Mouse (Mus musculus) myocyte (in vitro differentiated cells): ENCODE measurements around the gene Fam89b. TPM values are rescaled to one million over a fixed set of nuclear protein-coding genes. Genes with fewer than 3 reads are reported as not detected.

ENCODE experiments used
- H3K27me3 ChIP-seq: one replicate; pipeline ENCODE4 v1.6.1; 2011; ENCODE audit not compliant: control insufficient read depth, insufficient read depth, insufficient read length
- H3K36me3 ChIP-seq: one replicate; pipeline ENCODE4 v1.6.1; 2011; ENCODE audit not compliant: control insufficient read depth, insufficient read depth
- H3K4me2 ChIP-seq: one replicate; pipeline ENCODE4 v1.6.1; 2011; ENCODE audit warnings: low read depth, control low read depth
- H3K4me3 ChIP-seq: one replicate; pipeline ENCODE4 v1.5.1; 2011; ENCODE audit warnings: mild to moderate bottlenecking, control low read depth, moderate library complexity
- H3K79me2 ChIP-seq: one replicate; pipeline ENCODE4 v1.6.1; 2011; ENCODE audit not compliant: control insufficient read depth, insufficient read depth
- H3ac ChIP-seq: one replicate; pipeline ENCODE4 v1.6.1; 2011; ENCODE audit not compliant: control insufficient read depth, insufficient read length
- CEBPB ChIP-seq: IDR thresholded peaks from 2 replicates; pipeline ENCODE4 v1.6.1; 2011; ENCODE audit warnings: mild to moderate bottlenecking, moderate library complexity; ENCODE audit not compliant: poor library complexity, insufficient read depth, severe bottlenecking
- E2F4 ChIP-seq: IDR thresholded peaks from one replicate; pipeline ENCODE4 v1.6.1; 2011; ENCODE audit warnings: mild to moderate bottlenecking, control low read depth, moderate library complexity; ENCODE audit not compliant: insufficient read depth
- MAX ChIP-seq: IDR thresholded peaks from one replicate; pipeline ENCODE4 v1.6.1; 2011; ENCODE audit warnings: low read depth, mild to moderate bottlenecking, control low read depth
- MYOD1 ChIP-seq, 3 experiments: IDR thresholded peaks; one replicate each; pipeline ENCODE4 v1.6.1; 2011; ENCODE audit warnings: control low read depth in 2 of 3, low read depth in 2 of 3, mild to moderate bottlenecking in 2 of 3, moderate library complexity in 1 of 3; ENCODE audit not compliant: insufficient read length in 2 of 3, control insufficient read depth in 1 of 3
- MYOG ChIP-seq, 3 experiments: IDR thresholded peaks; one replicate each; pipeline ENCODE4 v1.6.1; 2011; ENCODE audit warnings: control low read depth in 2 of 3, low read depth in 2 of 3, mild to moderate bottlenecking in 2 of 3; ENCODE audit not compliant: insufficient read length in 2 of 3, control insufficient read depth in 1 of 3, insufficient read depth in 1 of 3
- POLR2A ChIP-seq: IDR thresholded peaks from one replicate; pipeline ENCODE4 v1.6.1; 2011; ENCODE audit warnings: low read depth, mild to moderate bottlenecking, control low read depth, moderate library complexity; ENCODE audit not compliant: insufficient read length
- POLR2AphosphoS2 ChIP-seq: IDR thresholded peaks from one replicate; pipeline ENCODE4 v1.6.1; 2011; ENCODE audit warnings: low read depth, control low read depth; ENCODE audit not compliant: insufficient read length
- REST ChIP-seq: IDR thresholded peaks from one replicate; pipeline ENCODE4 v1.6.1; 2011; ENCODE audit warnings: mild to moderate bottlenecking, control low read depth, moderate library complexity; ENCODE audit not compliant: insufficient read depth, insufficient read length
- SRF ChIP-seq: IDR thresholded peaks from one replicate; pipeline ENCODE4 v1.6.1; 2011; ENCODE audit warnings: low read depth; ENCODE audit not compliant: control insufficient read depth, insufficient read length
- TCF12 ChIP-seq: IDR thresholded peaks from one replicate; pipeline ENCODE4 v1.6.1; 2011; ENCODE audit warnings: mild to moderate bottlenecking, control low read depth; ENCODE audit not compliant: poor library complexity, insufficient read depth, severe bottlenecking
- TCF3 ChIP-seq: IDR thresholded peaks from one replicate; pipeline ENCODE4 v1.6.1; 2011; ENCODE audit warnings: low read depth, control low read depth; ENCODE audit not compliant: insufficient read length
- USF1 ChIP-seq: IDR thresholded peaks from one replicate; pipeline ENCODE4 v1.6.1; 2011; ENCODE audit warnings: low read depth, mild to moderate bottlenecking, control low read depth, moderate library complexity
- polyA plus RNA-seq: library from polyadenylated mRNA; unstranded; fragments of >200 nt; fragmentation: generic; extraction: Trizol; gene quantifications from one replicate; pipeline ENCODE4 v1.2.1, GENCODE M21; 2012; ENCODE audit warnings: missing spikeins

The Fam89b gene
- polyA plus RNA-seq, 1 experiment, result 77.4 TPM

- no peaks in the 10 kb centered on the region for H3K27me3 ChIP-seq
- peak overlapping the region; percentile 93 for H3K4me3 ChIP-seq
- peak overlapping the region; percentile 14 for H3ac ChIP-seq
- H3K79me2 ChIP-seq, result peaks cover 61% of the 10 kb centered on the region
- TF ChIP-seq MYOD1 (IDR thresholded peaks at IDR 0.05; ENCODE audit: control insufficient read depth in 1 of 3, insufficient read length in 2 of 3, low read depth in 2 of 3), result peak in 1 of 3 experiments; percentile 5
- peak; percentile 65 for TF ChIP-seq POLR2AphosphoS2
- TF ChIP-seq POLR2A, result peak; percentile 31
- no peak for TF ChIP-seq SRF
- no peak for TF ChIP-seq MAX
- peak overlapping the region; percentile 100 for H3K4me2 ChIP-seq
- H3K36me3 ChIP-seq, result peaks cover 43% of the 10 kb centered on the region
Measured at GRCm38 (mm10) chr19:5723934-5724548, 5.4 kb downstream of the Fam89b start.

DNA sequence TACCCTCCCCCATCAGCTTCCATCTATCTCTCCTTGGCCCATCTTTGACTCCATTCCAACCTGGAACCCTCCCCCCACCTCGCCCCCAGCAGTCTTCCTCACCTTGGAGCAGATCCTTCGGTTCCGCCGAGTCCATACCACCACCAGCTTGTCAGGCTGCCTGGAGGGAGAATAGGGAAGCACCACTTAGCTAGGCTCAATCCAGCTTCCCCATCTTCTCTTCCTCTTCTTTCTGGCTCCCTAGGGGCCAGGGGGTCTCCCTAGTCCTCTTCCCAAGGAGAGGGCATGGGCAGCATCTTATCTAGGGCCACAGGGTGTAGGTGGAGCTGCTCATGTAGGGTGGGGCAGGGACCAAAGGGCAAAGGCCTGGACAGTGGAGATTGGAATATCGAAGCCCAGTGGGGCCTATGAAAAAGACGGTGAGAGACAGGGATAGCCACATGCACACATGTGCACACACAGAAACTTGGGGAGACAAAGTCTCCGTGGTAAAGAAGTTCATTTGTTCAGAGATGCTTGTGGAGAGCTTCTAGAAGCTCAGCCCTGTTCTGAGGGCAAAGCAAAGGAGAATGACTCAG is 6.5 kb downstream of the Fam89b start:
- no peak overlapping the region for H3K4me3 ChIP-seq
- peaks cover 51% of the 10 kb centered on the region for H3K36me3 ChIP-seq
- H3K27me3 ChIP-seq, result no peaks in the 10 kb centered on the region
- peak overlapping the region; percentile 100 for H3K4me2 ChIP-seq
- TF ChIP-seq MAX (no peak), E2F4 (no peak), TCF3 (no peak), SRF (no peak), MYOG (IDR thresholded peaks at IDR 0.05; ENCODE audit: control insufficient read depth in 1 of 3, insufficient read depth in 1 of 3, insufficient read length in 2 of 3, low read depth in 2 of 3) (no peak), POLR2A (no peak), USF1 (no peak), CEBPB (no peak), MYOD1 (IDR thresholded peaks at IDR 0.05; ENCODE audit: control insufficient read depth in 1 of 3, insufficient read length in 2 of 3, low read depth in 2 of 3) (no peak), TCF12 (no peak), REST (no peak)
- H3ac ChIP-seq, result no peak overlapping the region
- peaks cover 50% of the 10 kb centered on the region for H3K79me2 ChIP-seq

DNA sequence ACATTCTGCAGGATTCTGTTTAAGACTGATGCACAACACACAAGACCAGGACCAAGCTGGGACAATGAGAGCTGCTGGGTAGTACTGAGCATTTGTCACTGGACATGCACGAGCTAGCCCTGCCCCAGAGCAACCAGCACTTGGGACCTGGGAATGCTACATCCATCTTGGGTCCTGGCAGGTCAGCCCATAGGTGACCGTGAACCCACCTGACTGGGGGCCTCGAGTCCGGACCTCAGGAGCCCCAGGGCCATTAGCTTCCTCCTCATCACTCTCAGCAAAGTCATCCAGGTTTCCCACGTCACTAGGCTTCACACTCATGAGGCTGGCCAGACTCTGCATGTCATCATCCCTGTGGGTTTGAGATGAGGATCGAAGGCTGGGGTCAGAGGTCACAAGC is 8.2 kb downstream of the Fam89b start:
- H3K36me3 ChIP-seq, result peaks cover 61% of the 10 kb centered on the region
- H3ac ChIP-seq, result no peak overlapping the region
- H3K27me3 ChIP-seq, result no peaks in the 10 kb centered on the region
- TF ChIP-seq CEBPB, result no peak
- TF ChIP-seq TCF12, result no peak
- no peak for TF ChIP-seq USF1
- TF ChIP-seq MYOG (IDR thresholded peaks at IDR 0.05; ENCODE audit: control insufficient read depth in 1 of 3, insufficient read depth in 1 of 3, insufficient read length in 2 of 3, low read depth in 2 of 3), result no peak
- TF ChIP-seq MAX, result no peak
- H3K4me3 ChIP-seq, result no peak overlapping the region
- peaks cover 33% of the 10 kb centered on the region for H3K79me2 ChIP-seq
- H3K4me2 ChIP-seq, result no peak overlapping the region

- Histone ChIP-seq H3K27me3 (no peaks in the 10 kb centered on the region), H3K4me3 (no peak overlapping the region), H3K36me3 (peaks cover 54% of the 10 kb centered on the region), H3K79me2 (peaks cover 27% of the 10 kb centered on the region), H3ac (no peak overlapping the region), H3K4me2 (no peak overlapping the region)
- TF ChIP-seq POLR2A, result peak; percentile 27
- no peak for TF ChIP-seq E2F4
- TF ChIP-seq MYOG (IDR thresholded peaks at IDR 0.05; ENCODE audit: control insufficient read depth in 1 of 3, insufficient read depth in 1 of 3, insufficient read length in 2 of 3, low read depth in 2 of 3), result no peak
- no peak for TF ChIP-seq USF1
- no peak for TF ChIP-seq TCF12
- no peak for TF ChIP-seq TCF3
- TF ChIP-seq SRF, result no peak
- TF ChIP-seq REST, result no peak
- TF ChIP-seq CEBPB, result no peak
- peak; percentile 59 for TF ChIP-seq POLR2AphosphoS2
- no peak for TF ChIP-seq MAX
- TF ChIP-seq MYOD1 (IDR thresholded peaks at IDR 0.05; ENCODE audit: control insufficient read depth in 1 of 3, insufficient read length in 2 of 3, low read depth in 2 of 3), result no peak
Measured at GRCm38 (mm10) chr19:5716955-5717354, 12.5 kb downstream of the Fam89b start.

DNA sequence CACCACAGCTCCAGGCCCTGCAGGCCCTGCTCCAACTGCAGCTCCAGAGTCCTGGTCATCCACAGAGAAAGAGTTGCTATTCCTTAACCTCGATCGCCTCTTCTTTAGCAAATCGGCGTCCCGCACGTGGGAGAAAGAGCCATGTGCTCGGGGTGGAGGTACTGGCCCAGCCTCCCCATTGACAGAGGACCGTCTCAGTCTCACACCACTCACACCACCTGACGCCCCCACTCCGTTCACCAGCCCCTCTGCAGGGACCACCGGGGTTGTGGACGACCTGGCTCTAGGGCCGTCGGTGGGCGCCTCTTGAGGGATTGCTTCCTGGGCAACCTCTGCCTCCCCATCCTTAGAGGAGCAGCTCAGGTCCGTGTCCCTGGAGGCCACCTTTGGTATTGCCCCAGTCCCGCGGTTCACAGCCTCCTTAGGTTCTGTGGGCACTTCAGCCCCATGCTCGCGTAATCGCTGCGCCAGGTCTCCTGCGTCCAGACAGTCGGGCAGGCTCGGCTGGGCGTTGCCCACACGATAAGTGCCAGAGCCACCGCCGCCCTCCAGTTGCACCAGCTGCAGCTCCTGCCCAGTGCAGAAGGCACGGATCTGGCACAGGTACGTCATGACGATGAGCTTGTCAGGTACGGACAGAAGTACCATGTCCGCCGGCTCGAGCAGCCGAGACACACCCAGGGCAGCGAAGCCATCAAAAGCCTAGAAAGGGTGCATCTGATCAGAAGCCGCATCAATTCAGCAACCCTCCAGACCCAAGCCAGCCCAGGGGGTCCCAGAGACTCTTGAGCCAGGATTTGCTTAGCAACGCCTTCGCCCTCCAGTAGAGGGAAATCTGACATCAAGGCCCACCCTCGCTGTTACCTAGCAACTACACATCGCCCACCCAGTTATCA is 13.4 kb downstream of the Fam89b start:
- TF ChIP-seq USF1 (no peak), CEBPB (no peak), TCF3 (no peak), SRF (no peak), POLR2AphosphoS2 (peak; percentile 54), REST (no peak), TCF12 (no peak), E2F4 (no peak), MYOD1 (IDR thresholded peaks at IDR 0.05; ENCODE audit: control insufficient read depth in 1 of 3, insufficient read length in 2 of 3, low read depth in 2 of 3) (no peak), MAX (no peak), MYOG (IDR thresholded peaks at IDR 0.05; ENCODE audit: control insufficient read depth in 1 of 3, insufficient read depth in 1 of 3, insufficient read length in 2 of 3, low read depth in 2 of 3) (no peak), POLR2A (peak; percentile 43)
- H3K4me2 ChIP-seq, result no peak overlapping the region
- H3K36me3 ChIP-seq, result peaks cover 48% of the 10 kb centered on the region
- peaks cover 27% of the 10 kb centered on the region for H3K79me2 ChIP-seq
- no peak overlapping the region for H3ac ChIP-seq
- H3K4me3 ChIP-seq, result no peak overlapping the region
- no peaks in the 10 kb centered on the region for H3K27me3 ChIP-seq
